Mouse (Mus musculus): ENCODE measurements around the gene Polr1c.

DNA sequence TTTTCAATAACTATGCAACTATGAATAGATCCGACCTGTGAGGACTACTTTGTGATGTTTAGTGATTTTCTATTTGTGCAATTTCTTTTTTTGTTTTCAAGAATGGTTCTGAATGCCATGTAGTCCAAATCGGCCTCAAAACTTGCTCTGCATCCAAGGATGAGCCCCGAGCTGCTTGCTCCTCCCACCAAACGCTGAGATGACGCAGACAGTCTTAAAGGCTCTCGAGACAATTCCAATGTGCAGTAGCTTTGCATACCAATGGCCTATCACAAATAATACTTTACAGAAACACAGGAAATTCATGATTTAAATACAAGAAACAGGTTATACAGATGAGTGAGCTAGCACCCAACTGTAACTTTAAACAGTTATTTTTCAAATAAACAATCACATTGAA lies 46.7 kb downstream of the Polr1c start:
- TF ChIP-seq POLR2A (IDR thresholded peaks at IDR 0.05; ENCODE audit: borderline replicate concordance, insufficient read depth, low read length) (no peak), CTCF (IDR thresholded peaks at IDR 0.05; ENCODE audit: borderline replicate concordance, insufficient read depth, low read depth, low read length) (no peak)
